Mouse (Mus musculus): ENCODE measurements around the gene Gtf3c4. TPM values are rescaled to one million over a fixed set of nuclear protein-coding genes. Genes with fewer than 3 reads are reported as not detected.

The Gtf3c4 gene
- polyA plus RNA-seq, 1 experiment from 2014 or later: 4.3 TPM

DNA sequence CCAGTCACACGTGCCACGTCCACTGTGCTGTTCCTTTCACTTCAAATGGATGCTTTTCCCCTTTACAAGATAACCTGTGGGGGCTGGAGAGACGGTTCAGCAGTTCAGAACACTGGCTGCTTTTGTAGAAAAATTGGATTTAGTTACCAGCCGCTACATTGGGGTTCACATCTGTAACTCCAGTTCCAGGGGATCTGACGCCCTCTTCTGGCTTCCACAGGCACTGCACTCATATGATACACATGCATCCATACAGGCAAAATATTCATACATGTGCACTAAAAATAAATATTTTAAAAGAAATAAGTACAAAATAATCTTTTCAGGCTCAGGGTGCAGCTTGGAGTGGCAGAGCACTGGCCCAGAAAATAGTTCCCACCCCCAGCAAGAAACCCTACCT, 45.5 kb downstream of the Gtf3c4 start:
- Histone ChIP-seq H3K4me1 (ENCODE audit: control insufficient read depth, low read depth, low read length) (no peaks in the 10 kb centered on the region), H3K36me3 (ENCODE audit: control insufficient read depth, insufficient read depth) (no peaks in the 10 kb centered on the region), H3K9me3 (replicated peaks; ENCODE audit: control insufficient read depth, low read length) (no peaks in the 10 kb centered on the region), H3K27me3 (ENCODE audit: control insufficient read depth, insufficient read depth, low read depth, low read length) (no peaks in the 10 kb centered on the region), H3K9ac (ENCODE audit: low read depth, low read length) (no peak overlapping the region), H3K4me3 (ENCODE audit: low read depth, low read length) (no peak overlapping the region), H3K4me2 (ENCODE audit: low read depth, low read length) (no peak overlapping the region), H3K27ac (ENCODE audit: low read length) (no peak overlapping the region)
- WGBS (ENCODE audit: insufficient replicate concordance): 64% methylated on average over 5 of the region's 5 CpGs
- ATAC-seq (ENCODE audit: low read depth): no peak

- Histone ChIP-seq H3K9ac (ENCODE audit: low read depth, low read length) (no peak overlapping the region), H3K36me3 (ENCODE audit: control insufficient read depth, insufficient read depth) (no peaks in the 10 kb centered on the region), H3K27me3 (ENCODE audit: control insufficient read depth, insufficient read depth, low read depth, low read length) (no peaks in the 10 kb centered on the region), H3K9me3 (replicated peaks; ENCODE audit: control insufficient read depth, low read length) (no peaks in the 10 kb centered on the region), H3K4me3 (ENCODE audit: low read depth, low read length) (no peak overlapping the region), H3K4me2 (ENCODE audit: low read depth, low read length) (no peak overlapping the region), H3K4me1 (ENCODE audit: control insufficient read depth, low read depth, low read length) (no peaks in the 10 kb centered on the region), H3K27ac (ENCODE audit: low read length) (no peak overlapping the region)
- no peak for ATAC-seq (ENCODE audit: low read depth)
- 17% methylated on average over 5 of the region's 6 CpGs for WGBS (ENCODE audit: insufficient replicate concordance)
Measured at GRCm38 (mm10) chr2:28792931-28793610, 47.1 kb downstream of the Gtf3c4 start.

- no peak for ATAC-seq (ENCODE audit: low read depth)
- no peak overlapping the region for H3K4me3 ChIP-seq (ENCODE audit: low read depth, low read length)
- H3K4me1 ChIP-seq (ENCODE audit: control insufficient read depth, low read depth, low read length): no peaks in the 10 kb centered on the region
- no peak overlapping the region for H3K4me2 ChIP-seq (ENCODE audit: low read depth, low read length)
- 70% methylated on average over 6 of the region's 6 CpGs for WGBS (ENCODE audit: insufficient replicate concordance)
- H3K27me3 ChIP-seq (ENCODE audit: control insufficient read depth, insufficient read depth, low read depth, low read length): no peaks in the 10 kb centered on the region
- H3K9me3 ChIP-seq (replicated peaks; ENCODE audit: control insufficient read depth, low read length): no peaks in the 10 kb centered on the region
- H3K36me3 ChIP-seq (ENCODE audit: control insufficient read depth, insufficient read depth): no peaks in the 10 kb centered on the region
- H3K27ac ChIP-seq (ENCODE audit: low read length): no peak overlapping the region
- H3K9ac ChIP-seq (ENCODE audit: low read depth, low read length): no peak overlapping the region
Measured at GRCm38 (mm10) chr2:28787067-28787619, 53.0 kb downstream of the Gtf3c4 start.

GRCm38 (mm10) chr2:28786355-28787066, 53.6 kb downstream of the Gtf3c4 start:
- WGBS (ENCODE audit: insufficient replicate concordance): 59% methylated on average over 16 of the region's 16 CpGs
- H3K27ac ChIP-seq (ENCODE audit: low read length): no peak overlapping the region
- H3K9ac ChIP-seq (ENCODE audit: low read depth, low read length): no peak overlapping the region
- no peak overlapping the region for H3K4me2 ChIP-seq (ENCODE audit: low read depth, low read length)
- no peaks in the 10 kb centered on the region for H3K36me3 ChIP-seq (ENCODE audit: control insufficient read depth, insufficient read depth)
- no peak overlapping the region for H3K4me3 ChIP-seq (ENCODE audit: low read depth, low read length)
- no peaks in the 10 kb centered on the region for H3K27me3 ChIP-seq (ENCODE audit: control insufficient read depth, insufficient read depth, low read depth, low read length)
- H3K9me3 ChIP-seq (replicated peaks; ENCODE audit: control insufficient read depth, low read length): no peaks in the 10 kb centered on the region
- no peaks in the 10 kb centered on the region for H3K4me1 ChIP-seq (ENCODE audit: control insufficient read depth, low read depth, low read length)
- no peak for ATAC-seq (ENCODE audit: low read depth)

GRCm38 (mm10) chr2:28781310-28781709, 58.9 kb downstream of the Gtf3c4 start:
- no peaks in the 10 kb centered on the region for H3K36me3 ChIP-seq (ENCODE audit: control insufficient read depth, insufficient read depth)
- no peak overlapping the region for H3K4me2 ChIP-seq (ENCODE audit: low read depth, low read length)
- WGBS (ENCODE audit: insufficient replicate concordance): 76% methylated on average over 4 of the region's 4 CpGs
- H3K9me3 ChIP-seq (replicated peaks; ENCODE audit: control insufficient read depth, low read length): no peaks in the 10 kb centered on the region
- H3K27me3 ChIP-seq (ENCODE audit: control insufficient read depth, insufficient read depth, low read depth, low read length): no peaks in the 10 kb centered on the region
- no peaks in the 10 kb centered on the region for H3K4me1 ChIP-seq (ENCODE audit: control insufficient read depth, low read depth, low read length)
- no peak overlapping the region for H3K9ac ChIP-seq (ENCODE audit: low read depth, low read length)
- H3K4me3 ChIP-seq (ENCODE audit: low read depth, low read length): no peak overlapping the region
- H3K27ac ChIP-seq (ENCODE audit: low read length): no peak overlapping the region
- no peak for ATAC-seq (ENCODE audit: low read depth)

DNA sequence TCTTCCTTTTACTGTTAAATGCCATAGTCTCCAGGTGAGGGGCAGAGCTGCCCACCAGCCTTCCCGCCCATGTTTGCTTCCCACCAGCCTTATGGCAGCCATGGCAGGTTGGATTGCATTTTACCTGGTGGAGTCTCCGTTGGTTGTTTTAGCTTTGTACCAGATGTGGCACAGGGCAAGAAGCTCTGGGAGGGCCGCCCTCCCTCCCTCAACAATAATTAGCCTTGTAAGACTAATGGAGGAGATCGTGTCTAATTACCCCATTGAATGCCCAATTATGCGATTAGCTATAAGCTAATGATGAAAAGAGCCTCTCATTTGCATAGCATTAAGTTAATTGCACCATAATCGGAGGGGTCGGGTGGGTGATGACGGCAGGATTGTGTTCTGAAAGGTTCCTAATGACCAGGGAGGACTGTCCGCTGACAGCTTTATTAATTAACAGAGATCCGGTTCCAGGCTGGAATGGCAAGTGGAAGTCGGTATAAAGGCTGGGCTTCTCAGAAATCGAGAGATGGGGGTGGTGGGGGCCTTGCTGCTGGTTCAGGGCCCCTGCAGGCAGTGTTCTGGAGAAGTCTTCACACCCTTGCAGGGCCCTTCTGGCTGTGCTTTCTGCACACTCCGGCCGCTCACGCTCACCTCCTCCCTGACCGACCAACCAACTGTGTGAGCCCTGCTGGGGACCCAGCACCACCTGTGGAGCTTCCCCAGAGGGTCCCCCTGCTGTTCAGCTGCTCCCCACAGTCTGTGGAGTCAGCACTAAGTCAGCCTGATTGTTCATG, 60.0 kb downstream of the Gtf3c4 start:
- WGBS (ENCODE audit: insufficient replicate concordance): 68% methylated on average over 16 of the region's 16 CpGs
- no peaks in the 10 kb centered on the region for H3K36me3 ChIP-seq (ENCODE audit: control insufficient read depth, insufficient read depth)

DNA sequence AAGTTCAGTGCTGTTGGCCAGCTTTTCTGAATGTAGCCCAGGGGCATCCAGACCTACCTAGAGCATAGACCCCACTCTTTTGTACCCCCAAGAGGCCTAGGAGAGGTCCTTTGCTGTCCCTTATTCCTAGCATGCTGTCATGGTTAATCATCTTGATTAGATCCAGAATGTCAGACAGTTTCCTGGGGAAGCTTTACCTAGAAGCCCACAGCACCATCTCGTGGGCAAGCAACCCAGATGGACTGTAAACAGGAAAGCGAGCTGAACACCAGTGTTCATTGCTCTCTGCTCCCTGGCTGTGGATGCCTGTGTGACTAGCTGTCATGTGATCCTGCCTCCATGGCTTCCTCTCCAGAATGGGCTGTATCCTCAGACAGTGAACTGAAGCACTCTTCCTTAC, 63.4 kb downstream of the Gtf3c4 start:
- ATAC-seq (ENCODE audit: low read depth): no peak
- Histone ChIP-seq H3K36me3 (ENCODE audit: control insufficient read depth, insufficient read depth) (no peaks in the 10 kb centered on the region), H3K4me2 (ENCODE audit: low read depth, low read length) (no peak overlapping the region), H3K9me3 (replicated peaks; ENCODE audit: control insufficient read depth, low read length) (no peaks in the 10 kb centered on the region), H3K4me3 (ENCODE audit: low read depth, low read length) (no peak overlapping the region), H3K4me1 (ENCODE audit: control insufficient read depth, low read depth, low read length) (no peaks in the 10 kb centered on the region), H3K27me3 (ENCODE audit: control insufficient read depth, insufficient read depth, low read depth, low read length) (no peaks in the 10 kb centered on the region), H3K27ac (ENCODE audit: low read length) (no peak overlapping the region), H3K9ac (ENCODE audit: low read depth, low read length) (no peak overlapping the region)
- 22% methylated on average over 2 of the region's 2 CpGs for WGBS (ENCODE audit: insufficient replicate concordance)

More for the DNA sequence above, 60.0 kb downstream of the Gtf3c4 start:
- Histone ChIP-seq H3K27ac (ENCODE audit: low read length) (no peak overlapping the region), H3K9ac (ENCODE audit: low read depth, low read length) (no peak overlapping the region), H3K9me3 (replicated peaks; ENCODE audit: control insufficient read depth, low read length) (no peaks in the 10 kb centered on the region), H3K4me3 (ENCODE audit: low read depth, low read length) (no peak overlapping the region), H3K27me3 (ENCODE audit: control insufficient read depth, insufficient read depth, low read depth, low read length) (no peaks in the 10 kb centered on the region), H3K4me1 (ENCODE audit: control insufficient read depth, low read depth, low read length) (no peaks in the 10 kb centered on the region), H3K4me2 (ENCODE audit: low read depth, low read length) (no peak overlapping the region)
- no peak for ATAC-seq (ENCODE audit: low read depth)

DNA sequence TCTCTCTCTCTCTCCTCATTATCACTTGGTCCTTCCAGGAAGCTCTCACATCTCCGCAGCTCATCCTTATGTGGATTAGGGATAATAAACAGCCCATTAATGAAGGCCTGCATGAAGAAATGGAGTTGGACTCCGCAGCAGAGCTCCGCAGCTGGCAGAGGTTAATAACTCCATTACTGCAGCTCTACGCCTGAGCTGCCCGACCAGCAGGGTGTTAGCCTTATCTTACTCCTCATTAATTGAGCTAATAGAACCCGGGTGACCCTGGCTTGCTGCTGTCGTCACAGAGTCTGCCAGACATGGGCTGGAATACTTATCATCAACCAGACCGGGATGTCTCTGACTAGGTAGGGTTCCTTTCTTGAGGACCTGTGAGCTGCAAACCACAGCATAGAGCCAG, 66.1 kb downstream of the Gtf3c4 start:
- no peak for ATAC-seq (ENCODE audit: low read depth)
- H3K4me1 ChIP-seq (ENCODE audit: control insufficient read depth, low read depth, low read length): no peaks in the 10 kb centered on the region
- H3K27ac ChIP-seq (ENCODE audit: low read length): no peak overlapping the region
- H3K27me3 ChIP-seq (ENCODE audit: control insufficient read depth, insufficient read depth, low read depth, low read length): peaks cover 6% of the 10 kb centered on the region
- WGBS (ENCODE audit: insufficient replicate concordance): 48% methylated on average over 8 of the region's 8 CpGs
- H3K9me3 ChIP-seq (replicated peaks; ENCODE audit: control insufficient read depth, low read length): no peaks in the 10 kb centered on the region
- H3K4me3 ChIP-seq (ENCODE audit: low read depth, low read length): no peak overlapping the region
- H3K9ac ChIP-seq (ENCODE audit: low read depth, low read length): no peak overlapping the region
- H3K4me2 ChIP-seq (ENCODE audit: low read depth, low read length): no peak overlapping the region
- H3K36me3 ChIP-seq (ENCODE audit: control insufficient read depth, insufficient read depth): no peaks in the 10 kb centered on the region

Measured in liver, embryonic 16.5 days (tissue).